Mouse (Mus musculus): Measurements from ENCODE around the gene Wdfy3.
A peak's percentile ranks its signal among the peaks of the same experiment; 100 is the strongest.

The Wdfy3 gene

DNA sequence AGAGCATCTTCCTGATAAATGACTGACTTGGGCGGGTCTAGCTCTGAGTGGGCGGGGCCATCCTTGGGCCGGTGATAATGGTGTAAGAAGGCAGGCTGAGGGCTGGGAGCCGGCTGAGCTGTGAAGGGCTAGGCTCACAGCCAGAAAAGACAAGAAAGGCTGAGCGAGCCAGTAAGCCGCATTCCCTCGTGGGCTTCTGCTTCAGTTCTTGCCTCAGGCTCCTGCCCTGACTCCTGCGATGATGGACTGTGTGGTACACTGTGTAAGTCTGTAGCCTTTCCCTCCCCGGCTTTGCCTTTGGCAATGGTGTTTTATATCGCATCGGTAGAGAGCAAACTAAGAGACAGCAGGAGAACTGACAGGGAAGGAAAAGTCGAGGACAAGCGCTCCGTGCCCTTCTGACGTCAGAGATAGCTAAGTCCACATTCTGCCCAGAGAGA lies 243.2 kb downstream of the Wdfy3 start:
- peak; percentile 37 for DNase-seq

DNA sequence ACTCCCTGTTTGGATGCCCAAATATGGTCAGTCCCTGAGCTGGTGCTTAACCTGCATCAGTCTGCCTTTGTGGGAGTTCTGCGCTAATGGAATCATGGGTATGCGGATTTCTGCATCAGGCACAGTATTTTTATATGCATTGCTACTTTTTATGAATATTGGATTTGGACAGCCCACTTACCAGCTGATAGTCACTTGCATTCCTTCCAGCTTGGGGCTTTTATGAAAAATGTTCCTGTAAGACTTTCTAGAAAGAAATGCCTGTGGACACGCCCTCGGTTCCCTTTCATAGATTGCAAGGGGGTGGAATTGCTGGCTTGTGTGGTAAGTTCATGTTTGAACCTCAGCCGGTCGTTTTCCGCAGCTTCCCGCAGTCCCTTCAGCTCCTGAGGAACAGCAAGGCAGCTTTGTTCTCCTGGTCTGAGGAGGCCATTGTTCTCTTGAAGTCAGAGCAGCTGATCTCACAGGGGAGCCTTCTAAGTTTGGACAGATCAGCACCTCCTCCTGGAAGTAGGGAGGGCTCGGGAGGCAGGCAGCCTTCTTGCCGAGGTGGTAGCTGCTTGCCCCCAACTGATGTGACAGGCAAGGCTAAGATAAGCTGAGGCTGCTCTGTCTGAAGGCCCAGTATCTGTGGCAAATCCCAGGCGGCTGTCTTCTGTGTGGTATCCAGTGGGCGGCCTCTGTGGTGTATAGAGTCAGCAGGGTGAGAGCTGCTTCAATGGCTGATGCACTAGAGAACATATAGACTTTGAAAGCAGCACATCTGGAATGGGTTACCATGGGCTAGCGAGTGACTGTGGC lies 244.4 kb downstream of the Wdfy3 start:
- no peak for DNase-seq

DNA sequence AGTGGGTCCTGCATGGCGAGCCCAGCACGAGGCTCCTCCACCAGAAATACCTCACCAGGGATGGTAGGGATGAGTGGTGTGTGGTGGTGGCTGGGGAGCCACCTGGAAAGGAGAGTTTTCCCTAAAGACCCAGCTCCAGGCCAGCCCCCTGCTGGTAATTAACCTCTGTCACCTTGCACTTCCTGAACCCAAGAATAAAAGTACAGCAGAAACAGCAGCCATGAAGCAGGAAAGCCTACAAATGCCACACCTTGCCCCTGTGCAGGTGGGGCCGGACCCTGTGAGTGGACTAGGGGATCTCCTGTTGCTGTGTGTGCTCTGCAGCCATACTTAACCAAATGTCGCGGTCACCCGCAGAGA lies 247.4 kb downstream of the Wdfy3 start:
- DNase-seq: no peak

DNA sequence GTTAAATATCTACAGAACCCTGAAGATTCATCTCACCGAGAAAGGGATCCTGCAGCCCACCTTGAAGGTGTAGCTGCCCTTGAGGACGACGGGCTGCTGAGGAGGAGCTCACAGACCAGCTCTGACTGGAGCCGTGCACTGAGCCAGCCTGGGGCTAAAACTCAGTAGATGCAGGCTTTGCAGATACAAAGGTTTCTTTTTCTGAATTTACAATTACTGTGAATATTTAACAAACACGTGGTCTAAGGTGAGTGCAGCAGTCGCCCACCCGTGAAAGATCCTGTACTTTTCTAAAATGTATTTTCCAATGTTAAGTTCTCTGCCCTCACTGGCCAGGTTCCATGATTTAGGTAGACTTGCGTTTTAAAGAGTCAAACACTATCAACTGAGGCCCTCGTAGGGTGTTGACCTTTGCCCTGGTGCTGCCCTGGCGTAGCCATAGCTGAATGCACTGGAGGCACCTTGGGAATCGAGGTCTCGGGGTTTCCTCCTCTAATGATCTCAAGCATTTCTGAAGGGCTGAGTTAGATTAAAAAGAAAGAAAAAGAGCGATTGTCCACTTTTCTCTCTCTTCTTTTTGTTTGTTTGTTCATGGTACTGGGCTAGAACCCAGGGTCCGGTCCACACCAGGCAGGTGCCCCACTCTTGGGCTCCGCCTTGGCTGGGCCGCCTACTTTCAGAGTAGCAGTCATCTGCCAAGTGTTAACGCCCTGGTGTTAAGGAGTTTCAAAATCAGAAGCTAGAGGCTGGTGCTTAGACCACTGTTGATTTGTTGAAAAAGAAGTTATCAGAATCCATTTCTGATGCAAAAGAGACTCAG lies 248.0 kb downstream of the Wdfy3 start:
- DNase-seq: no peak

DNA sequence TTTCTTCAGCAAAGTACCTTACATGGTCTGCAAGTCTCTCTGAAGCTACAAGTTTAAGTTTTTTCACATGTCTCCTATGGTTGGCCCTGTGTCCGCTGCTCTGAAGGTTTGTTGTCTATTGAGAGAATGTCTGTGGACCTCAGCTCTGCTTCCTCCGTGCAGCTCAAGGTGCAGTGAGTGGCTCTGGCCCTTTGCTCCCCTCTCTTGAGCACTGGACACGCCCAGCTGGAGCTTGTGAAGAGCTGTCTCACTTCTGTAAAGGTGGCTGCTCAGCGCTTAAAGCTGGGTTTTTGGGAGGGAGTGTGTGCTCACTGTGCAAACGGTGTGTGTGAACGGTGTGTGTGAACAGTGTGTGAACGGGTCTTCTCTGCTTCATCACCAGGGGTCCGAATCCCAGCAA lies 248.7 kb downstream of the Wdfy3 start:
- DNase-seq: no peak

DNA sequence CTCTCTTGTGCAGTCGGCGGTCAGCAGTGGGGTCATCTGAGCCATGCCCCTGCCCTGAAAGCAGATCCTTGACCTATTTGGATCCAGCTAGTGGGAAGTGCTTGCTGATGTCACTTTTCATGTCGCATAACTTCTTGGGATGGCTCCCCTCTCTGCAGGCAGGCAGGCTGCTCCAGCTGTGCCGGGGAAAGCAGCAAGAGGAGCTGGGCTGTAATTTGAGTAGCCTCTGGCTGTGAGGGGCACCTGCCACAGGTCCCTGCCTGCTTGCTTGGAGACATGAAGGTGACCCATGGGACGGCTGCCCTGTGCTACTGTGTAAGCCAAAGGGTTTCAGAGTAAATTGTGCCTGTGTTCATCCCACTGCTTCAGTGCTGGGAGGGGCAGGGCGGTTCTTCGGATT lies 249.9 kb downstream of the Wdfy3 start:
- DNase-seq: no peak

DNA sequence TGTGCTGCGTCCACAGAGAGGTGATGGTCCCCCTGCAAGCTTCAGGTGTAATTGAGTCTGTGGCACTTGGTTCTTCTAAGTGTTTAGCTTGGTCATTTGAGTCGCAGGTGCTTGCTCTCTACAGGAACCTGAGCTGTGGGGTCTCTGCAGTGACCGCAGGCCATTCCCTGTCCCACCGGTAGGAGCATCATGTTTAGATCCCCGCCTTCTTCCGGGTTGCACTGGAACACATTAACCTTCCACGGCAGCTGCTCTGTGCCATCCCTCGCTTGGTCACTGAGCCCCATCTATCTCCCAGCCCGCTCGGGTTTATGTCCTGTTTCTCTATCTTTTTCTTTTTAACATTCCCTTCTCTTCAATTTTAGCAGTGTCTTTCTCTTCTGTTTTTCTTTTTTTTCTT lies 250.5 kb downstream of the Wdfy3 start:
- no peak for DNase-seq

DNA sequence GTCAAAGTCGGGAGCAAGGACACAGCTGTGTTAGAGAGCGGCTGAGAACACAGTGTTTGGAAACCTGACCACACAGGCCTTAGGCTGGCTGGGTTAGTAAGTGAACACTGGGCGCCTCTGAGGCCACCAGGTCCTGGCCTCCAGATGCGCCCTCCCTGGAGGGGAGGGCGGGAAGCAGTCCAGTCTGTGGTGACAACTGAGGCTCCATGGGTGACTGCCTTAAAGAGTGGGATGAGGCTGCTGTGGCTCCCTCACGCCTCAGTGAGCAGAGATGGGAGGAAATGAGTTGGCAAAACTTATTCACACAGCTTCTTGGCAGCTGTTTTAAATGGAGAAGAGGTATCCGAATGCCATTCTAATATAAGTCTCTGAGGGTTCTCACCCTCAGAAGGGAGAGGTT lies 252.9 kb downstream of the Wdfy3 start:
- no peak for DNase-seq

DNA sequence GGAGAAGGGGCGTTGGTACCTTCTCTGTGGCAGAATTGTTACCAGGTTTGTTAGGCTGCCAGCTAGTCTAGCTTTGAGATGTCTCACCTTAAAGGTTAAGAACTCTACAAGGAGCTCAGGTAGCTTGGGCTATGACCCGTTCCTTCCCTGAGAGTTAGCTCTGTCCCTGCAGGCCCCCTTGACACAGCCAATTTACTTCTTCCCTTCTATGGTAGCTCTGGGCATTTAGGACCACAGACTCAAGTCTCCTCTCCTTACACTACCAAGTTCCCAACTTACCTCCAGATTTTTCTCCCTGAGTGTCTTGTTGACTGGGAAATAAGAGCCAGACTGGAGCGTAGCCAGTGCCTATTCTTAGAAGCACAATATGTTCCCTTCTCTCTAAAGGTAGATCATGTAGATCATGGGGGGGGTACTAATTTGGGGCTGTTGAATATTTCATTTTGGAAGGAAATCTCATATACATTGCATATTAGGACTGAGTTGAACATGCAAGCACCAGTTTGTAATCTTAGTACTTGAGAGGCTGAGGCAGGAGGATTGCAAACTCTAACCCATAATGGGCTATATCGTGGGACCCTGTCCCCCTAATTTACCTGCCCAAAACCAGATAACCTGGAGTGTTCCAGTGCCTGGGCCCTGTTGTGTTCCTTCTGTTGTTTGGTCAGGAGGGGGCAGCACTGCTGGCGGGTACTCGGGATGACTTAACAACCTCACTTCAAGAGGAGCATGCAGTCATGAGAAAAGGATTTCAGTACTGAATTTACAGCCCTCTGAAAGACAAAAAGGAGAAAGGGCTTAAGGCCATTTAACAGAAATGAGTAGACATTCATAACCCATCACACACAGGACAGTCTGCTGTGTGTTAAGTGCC lies 258.2 kb downstream of the Wdfy3 start:
- DNase-seq: peak; percentile 53

DNA sequence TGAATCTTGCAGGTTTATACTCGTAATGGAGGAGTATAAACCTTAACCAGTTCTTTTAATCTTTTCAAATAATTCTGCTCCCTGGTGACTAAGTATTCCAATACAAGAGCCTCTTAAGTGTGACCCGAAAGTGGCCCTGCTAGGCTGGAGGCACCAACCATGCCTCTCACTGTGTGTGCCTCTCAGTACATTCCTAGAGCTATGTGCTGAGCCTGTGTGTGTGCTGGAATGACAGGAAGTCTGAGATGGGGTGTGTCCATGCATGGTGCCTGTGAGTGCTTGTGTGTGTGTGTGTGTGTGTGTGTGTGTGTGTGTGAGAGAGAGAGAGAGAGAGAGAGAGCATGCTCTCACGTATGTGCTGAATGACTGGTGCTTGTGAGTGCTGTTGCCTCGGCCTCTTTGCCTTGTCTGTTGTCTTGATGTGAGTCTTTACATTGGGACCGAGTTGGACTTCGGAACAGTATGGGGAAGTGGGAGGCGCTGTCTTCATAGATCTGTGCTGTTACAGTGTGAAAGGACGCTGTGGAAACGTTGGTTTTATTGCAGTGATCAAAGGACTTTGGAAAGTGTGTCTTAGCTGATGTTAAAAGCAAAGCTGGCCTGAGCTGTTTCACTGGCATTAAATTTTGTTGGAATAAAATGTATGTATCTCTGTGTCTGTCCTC lies 267.2 kb downstream of the Wdfy3 start:
- no peak for DNase-seq

DNA sequence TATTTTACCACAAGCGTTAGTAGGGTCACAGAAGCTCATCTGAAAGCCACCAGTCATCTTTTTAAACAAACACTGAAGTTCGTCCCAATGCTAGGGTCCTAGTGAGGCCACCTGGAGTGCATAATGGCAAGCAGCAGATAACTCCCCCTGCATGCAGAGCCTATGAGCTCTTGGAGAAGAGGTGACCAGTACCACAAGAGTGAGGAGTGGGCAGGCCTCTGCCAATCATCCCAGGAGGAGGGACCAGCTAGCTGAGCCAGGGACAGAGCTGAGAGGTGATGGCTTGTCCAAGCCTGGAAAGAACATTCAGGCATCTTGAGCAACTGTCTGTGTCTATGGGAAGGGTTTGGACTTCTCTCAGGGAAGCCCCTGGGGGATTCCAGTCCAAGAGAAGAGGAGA lies 267.8 kb downstream of the Wdfy3 start:
- no peak for DNase-seq

DNA sequence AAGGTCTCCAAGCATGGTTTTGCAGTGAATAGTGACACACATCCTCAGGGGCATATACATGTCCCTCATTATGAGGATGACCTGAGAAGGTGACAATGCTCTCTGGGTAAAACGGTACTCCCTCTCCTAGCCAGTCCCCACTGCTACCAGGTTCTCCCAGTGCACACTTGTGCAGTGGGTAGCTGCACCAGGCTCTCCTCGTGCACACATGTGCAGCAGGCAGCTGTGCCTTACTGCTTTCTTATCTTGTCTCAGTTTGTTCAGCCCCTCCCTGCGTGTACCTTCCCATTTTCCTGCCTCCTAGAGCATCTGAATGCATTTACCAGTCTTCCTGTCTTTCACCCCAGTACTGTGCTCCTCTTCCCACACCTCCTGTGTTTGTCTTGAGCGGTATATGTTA lies 277.1 kb downstream of the Wdfy3 start:
- DNase-seq: no peak

DNA sequence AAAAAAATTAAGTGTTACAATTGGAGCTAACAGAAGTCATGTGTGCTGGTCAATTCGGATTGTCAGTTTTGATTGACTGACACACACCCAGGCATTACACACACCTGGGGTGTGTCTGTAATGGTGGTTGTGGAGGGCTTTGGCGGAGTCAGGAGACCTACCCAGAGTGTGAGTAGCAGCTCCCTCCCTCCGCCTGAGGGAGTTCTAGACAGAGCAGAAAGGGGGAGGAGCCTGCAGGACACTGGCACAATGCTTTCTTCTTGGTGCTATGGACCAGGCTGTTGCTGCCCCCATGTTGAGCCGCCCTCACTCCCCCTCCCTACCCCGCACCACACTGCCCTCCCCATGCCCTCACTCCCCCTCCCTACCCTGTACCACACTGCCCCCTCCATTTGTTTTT lies 279.2 kb downstream of the Wdfy3 start:
- no peak for DNase-seq

DNA sequence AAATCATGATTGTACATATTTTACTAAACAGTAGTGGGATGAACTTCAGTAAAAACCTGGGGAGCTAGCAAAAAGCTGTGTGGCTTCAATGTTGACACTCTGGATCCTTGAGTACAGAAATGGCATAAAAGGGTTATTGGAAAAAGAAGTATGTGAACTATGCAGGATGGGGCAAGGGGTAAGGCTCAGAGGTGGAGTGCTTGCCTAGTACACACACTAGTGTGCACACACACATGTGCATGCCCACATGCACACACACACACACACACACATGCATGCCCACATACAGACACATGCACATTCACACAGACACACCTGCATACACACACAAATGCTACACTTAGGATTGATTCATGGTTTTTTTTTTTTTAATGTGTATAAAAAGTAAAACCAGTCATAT lies 280.0 kb downstream of the Wdfy3 start:
- DNase-seq: no peak

DNA sequence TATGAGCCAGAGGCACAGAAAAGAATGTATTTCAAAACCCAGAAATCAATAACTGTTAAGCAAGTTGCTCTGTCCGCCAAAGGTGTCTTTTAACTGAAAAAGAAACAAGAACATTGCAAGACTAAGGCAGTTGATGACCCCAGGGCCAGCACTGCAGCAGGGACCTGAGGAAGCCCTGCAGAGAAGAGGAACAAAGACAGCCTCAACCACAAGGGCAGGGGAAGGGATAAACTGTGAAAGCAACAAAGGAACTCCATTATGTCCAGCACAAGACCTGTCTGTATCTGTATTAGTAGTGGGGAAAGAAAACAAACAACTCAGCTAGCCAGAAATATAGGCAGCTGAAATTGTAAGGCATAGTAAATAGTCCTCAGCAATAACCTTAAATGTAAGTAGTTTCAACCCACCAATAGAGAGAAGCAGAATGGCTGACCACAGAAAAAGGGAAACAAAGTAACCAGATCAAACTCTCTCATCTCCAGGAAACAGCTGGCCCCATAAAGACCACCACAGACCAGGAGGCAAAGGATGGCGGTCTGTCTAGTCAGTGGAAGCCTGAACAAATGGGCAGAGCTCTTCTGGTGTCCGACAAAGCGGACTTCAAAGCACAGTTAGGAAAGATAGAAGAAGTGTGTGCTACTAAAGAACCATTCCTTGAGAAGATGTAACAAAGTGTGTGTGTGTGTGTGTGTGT lies 283.7 kb downstream of the Wdfy3 start:
- DNase-seq: peak; percentile 47

DNA sequence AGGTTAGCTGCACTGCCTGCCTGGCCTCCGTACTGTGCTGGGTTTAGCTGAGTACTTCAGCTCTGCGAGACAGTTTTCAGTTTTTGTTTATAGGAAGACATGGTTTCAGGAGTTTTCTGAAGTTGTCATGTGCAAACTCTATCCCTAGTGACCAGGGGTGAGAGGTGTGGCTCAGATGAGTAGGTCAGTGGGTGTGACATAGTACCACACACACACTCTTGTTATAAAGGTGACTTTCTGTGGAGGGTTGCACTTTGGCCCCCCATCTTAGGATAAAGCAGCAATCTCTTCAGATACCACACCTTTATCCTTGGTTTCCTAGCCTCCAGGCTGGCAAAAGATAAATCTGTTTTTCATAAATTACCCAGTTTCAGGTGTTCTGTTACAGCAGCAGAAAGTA lies 284.9 kb downstream of the Wdfy3 start:
- no peak for DNase-seq

DNA sequence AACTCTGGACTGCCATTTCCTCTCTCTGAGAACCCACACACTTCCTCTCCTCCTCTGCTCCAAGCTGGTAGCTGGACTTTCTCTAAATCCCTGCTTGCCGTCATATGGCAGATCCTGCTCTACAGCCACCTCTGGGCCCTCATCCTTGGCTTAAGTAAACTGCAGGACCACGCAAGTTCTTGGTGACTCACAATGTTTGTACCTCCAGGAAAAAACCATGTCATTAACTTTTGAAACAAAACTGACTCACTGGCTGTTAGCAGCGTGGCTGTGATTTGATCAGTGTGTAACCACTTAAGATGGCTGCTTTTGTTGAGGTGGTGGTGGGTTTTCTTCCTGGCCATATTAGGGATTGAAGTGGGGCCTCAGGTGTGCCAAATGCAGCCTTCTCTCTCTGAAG lies 285.4 kb downstream of the Wdfy3 start:
- DNase-seq: no peak
